Mouse (Mus musculus) naive thymus-derived CD4-positive, alpha-beta T cell, adult 2 months (primary cell): ENCODE measurements around the gene Lyrm4.
A peak's percentile ranks its signal among the peaks of the same experiment; 100 is the strongest.

Experiments
- DNase-seq: peaks from one replicate; pipeline ENCODE4 v3.0.0-alpha.2; 2011; ENCODE audit warnings: low read depth

Gene Lyrm4

DNA sequence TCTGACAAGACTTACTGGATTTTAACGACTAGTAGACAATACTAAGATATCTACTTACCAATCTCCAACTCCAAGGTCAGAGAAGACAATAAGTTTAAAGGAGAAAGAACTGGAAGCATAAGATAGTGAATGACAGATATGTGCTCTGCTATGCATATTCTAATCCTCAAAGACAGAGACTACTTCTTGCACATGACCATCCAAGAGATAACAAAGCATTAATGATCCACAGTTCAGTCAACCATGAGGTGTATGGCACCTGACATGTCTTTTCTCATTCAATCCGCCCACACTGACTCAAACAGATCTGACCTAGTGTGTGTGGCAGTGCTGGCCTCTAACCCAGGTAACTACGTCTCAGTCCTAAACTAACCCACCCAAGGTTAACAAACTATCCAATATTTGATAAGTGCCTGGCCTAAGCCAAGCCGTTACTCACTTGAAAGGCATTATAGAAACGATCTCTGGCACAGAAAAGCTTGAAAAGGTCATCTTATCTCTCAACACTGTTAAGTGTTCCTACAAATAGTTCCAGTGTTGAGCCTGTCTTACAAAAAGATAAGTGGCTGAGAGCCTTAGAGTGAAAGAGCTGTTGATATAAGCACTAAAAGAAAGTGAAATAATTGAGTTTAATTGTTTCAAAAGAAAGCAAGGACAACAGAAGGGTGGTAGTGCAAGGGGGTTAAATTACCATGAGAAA is 20.5 kb downstream of the Lyrm4 start:
- DNase-seq = no peak

DNA sequence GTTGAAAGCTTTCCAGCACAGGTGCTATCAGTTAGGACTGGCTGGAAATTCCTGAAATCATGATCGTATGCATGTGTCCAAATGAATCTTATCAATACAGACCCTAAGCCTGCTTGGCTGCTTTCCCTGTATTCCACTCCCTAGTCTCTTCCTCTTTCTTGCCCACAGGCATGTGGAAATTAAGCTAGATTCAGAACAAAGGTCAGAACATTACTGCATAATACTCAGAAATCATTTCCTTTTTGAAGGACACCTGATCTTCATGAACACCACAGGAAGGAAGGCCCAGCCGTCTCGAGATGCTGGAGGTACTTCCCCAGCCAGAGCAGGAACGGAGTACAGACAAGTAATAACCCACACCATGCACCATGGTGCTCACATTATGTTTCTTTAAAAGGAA is 29.2 kb downstream of the Lyrm4 start:
- no peak for DNase-seq

DNA sequence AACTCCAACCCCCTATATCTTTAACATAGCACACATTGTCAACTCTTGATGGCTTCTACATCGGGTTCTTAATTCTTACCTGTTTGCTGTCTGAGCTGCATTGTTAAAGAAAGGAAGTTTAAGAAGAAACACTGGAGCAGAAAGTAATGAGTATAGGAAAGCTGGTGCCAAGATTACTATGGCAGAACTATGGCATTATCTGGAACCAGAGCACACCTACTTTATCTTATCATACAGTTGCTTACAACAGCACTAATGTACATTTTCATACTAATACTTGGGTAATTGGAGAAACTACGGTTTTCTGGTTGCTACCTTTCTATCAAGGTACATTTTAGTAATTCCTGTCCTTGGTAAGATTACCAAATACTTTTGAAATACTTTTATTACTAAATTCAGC is 29.9 kb downstream of the Lyrm4 start:
- no peak for DNase-seq

DNA sequence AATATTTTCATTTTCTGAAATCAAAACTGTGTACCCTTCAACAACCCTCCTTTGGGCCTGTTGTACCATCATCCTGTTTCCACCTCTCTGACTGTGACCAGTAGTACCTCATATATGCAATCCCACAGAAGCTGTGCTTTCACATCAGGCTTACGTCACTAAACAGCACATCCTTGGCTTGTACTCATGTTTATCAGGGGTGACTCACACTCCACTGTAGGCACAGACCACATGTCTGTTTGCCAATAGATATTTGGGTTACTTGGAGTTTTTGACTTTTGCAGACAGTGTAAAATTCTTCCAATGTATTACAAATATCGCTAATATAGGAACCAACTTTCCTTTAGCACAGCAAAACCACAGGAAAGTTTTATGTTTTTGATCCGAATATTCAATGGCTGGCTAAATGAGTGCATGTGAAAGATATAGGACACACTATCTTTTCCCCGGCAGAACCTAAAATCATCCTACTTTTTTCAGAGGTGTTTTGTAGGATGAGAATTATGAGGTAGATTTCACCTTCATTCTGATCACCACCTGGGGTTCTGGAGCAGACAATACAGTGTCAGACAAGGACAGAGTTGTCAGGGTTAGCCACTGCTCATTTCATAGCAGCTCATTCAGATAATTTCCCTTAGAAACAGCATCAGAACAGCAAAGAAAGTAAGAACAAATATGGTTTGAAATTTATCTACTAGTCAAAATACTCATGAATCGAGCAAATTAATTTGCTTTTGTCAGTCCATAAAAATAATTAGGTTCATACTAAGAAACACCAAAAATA is 30.5 kb downstream of the Lyrm4 start:
- no peak for DNase-seq

DNA sequence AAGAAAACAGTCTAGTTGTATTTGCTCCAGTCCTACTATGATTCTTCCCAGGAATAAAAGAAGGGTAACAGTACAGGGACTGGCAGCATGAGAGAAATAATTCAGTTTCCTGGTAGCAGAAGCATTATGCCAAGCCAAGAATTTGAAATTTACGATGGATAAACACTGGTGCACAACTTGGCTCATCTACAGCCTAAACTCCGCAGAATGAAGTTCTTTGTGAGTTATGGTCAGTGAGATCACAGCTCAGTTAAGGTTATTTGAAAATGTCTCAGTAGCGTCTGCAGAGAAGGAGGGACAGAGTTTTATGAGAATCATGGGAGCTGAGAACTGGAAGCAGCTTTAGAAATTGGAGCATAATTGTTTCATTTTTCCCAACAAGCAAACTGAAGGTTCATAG is 31.4 kb downstream of the Lyrm4 start:
- no peak for DNase-seq

DNA sequence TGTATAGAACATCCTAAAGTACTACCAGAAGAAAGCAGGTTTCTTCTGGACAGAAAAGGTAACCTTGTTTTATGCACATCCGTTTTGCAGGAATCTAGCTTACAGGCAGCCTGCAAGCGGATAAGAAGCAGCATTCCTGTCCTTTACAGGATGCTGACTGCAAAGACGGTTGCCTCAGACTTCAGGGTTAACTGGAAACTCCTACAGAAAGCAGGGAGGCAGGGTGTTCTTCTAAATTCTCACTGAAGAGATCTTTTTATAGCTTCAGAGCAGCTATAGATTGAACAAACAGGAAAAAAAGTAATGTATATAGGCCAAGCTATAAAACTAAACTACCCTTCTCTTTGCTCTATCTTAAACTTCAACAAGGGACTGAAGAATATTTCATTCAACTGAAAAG is 32.6 kb downstream of the Lyrm4 start:
- DNase-seq = no peak

DNA sequence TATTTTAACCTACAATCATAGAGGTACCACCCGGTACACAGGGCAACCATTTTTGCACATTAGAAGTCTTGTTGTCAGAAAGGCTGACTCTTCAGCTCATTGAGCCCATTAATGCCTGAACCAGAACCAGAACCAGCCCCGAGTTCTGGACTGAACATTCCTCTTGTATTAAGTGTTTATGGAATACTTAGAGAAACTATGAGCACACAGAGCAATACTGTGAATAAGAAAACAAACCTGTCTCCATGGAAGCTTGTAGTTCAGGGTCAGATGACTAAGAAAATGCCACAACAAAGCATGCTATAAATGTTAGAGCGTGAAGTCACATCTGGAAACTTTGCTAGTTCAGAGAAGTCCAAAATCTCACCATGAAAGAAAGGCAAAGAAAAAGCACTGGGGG is 35.7 kb downstream of the Lyrm4 start:
- no peak for DNase-seq

DNA sequence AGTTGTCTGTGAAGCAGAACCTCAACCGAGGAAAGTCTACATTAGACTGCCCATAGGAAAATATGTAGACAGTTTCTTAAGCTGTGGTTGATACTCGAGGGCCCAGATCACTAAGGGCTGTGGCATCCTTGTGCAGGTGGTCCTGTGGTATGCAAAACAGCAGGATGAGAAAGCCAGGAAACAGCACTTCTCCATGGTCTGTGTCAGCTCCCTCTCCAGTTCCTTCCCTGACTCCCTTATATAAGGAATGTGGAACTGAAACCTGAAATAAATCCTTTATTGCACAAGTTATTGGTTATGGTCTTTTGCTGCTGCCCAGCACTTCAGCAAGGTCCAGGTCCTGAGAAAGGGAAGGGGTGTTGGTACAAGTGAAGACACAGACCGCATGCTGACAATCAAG is 42.8 kb downstream of the Lyrm4 start:
- no peak for DNase-seq

DNA sequence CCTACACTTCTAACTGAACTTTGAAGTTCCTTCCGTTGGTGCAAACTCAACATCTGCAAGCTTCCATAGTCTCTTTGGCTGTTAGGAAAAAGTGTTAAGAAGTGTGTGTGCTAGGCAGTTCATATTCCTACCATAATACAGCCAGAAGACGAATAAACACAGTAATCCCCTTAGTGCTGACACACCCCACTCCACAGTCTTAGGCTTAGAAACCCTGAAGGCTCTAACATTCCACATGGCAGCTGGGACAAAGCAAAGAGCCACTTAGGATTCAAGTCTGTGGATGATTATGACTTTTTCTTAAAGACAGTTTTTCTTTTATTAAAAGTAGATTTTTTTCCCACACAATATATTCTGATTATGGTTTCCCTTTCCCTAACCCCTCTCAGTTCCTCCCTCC is 50.6 kb downstream of the Lyrm4 start:
- DNase-seq = no peak

DNA sequence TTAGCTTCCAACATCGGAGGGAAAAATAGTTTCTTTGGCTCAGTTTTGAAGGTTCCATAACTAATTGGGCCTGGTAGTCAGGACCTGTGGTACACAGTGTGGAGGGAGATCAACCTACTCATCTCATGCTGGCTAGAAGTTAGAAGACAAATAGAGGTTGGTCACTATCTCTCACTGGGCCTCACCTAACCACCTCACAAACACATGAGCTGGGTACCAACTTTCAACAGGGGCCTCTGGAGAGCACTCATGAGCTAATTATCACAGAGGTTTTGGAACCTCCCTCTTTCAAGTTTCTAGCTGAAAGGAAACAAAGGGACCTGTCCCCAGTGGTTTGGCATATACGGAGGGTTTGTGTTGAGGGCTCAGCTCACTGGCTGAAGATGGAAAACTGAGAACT is 59.8 kb downstream of the Lyrm4 start:
- DNase-seq = no peak

DNA sequence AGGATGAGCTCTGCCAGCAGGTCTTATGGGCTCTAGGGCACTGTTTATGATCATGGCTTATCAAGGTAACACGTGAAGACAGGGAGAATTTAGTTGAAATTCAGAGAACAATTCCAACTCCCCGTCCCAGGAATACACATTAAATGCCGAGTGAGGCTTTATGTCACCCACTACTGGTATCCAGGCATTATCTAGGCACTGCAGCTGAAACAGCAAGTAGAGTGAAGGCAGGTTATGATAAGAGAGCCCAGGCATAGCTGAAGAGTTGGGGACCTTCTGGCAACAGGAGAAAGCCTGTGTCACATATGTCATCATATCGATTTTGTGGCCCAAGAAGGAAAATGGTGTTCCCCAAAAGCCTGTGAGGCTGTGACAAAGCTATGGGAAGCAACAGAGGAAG is 60.4 kb downstream of the Lyrm4 start:
- no peak for DNase-seq

DNA sequence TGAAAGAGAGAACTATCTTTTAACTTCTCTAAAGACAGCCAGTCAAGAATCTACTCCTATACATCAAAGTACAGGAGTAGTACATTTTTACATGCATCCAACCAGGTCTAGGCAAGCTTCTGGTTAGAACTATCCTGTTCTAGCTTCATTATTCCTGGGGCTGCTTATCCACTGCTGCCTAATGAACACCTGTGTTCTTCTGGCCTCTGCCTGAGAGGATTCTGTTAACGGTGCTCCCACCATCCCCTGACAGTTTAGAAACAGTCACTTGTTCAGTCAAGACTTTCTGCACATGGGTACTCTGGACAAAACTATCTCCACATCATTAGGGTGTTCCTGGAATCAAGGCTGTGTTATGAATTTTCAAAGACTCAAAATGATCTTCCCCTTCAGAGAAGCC is 60.8 kb downstream of the Lyrm4 start:
- DNase-seq = no peak

DNA sequence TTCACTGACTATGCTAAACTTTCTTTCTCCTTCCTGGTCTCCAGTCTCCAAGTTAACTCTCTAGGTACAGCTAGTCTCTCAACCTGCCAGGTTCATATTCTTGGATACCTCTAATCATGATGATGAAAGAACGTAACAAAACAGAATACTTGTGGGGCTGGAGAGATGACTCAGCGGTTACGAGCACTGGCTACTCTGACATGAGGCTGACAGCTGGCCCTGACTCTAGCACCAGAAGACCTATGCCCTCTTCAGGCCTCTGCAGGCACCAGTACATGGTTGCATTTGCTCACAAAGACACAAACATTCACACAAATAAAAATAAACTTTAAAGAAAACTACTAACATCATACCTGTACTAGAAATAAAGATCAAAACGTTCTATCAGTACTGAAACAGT is 81.8 kb downstream of the Lyrm4 start:
- DNase-seq = no peak

DNA sequence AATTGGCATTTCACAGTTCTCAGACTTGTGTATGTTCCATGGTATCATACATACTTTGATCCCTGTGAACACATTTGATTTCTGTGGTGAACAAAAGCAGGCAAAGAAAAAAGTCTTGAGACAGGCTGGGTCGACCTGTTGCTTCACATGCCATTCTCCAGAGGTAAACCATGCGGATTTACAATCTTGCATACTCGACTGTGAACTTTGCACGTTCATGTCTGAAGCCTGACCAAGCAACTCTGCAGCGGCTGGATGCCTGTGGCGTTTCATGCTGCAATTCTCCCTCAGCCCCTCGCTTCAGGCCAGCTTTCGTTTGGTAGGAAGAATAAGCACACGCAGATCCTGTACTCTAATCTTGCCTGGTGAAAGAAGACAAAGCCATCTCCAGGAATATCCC is 85.4 kb downstream of the Lyrm4 start:
- no peak for DNase-seq

DNA sequence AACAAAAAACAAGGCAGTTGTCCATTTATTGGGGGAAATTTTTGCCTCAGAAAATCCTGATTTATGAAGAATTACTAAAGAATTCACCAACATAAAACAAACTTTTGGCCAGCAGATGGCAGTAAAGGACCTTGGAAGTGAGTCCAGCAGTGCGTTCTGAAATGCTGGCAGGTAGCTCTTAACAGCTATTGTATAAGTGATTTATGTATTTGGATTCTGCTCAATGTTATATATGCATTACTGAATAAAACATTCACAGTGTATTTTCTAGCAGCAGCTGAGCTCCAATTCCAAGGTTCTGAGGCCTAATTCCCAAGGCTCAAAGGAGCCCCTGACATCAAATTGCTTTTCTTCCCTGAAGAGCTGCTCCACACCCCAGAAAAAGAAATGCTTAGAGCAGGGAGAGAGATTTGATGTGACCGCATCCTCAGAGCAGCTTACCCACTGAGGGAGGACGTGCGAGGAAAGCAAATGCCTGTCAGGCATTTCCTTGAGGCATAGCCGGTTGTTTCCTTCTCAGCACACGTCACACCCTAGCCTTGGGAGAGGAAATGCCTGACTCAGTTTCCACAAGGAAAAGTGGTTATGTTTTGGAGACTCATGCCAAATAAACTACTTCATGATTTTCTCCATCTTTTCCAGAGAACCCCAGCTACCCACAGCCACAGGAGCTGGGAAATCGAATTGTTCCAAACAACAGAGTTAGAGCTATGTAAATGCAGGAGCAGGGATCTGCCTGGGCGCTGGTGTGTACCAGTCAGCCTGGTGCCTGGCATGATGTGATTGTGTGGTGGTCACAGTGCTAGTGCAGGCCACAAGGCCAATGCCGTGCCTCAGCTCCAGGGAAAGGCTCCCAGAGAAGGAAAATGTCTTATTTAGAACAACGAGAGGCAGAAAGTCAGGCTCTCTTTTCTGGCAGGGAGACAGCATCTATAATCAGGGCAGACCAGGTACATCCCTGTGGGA is 97.7 kb downstream of the Lyrm4 start:
- DNase-seq = peak; percentile 79

DNA sequence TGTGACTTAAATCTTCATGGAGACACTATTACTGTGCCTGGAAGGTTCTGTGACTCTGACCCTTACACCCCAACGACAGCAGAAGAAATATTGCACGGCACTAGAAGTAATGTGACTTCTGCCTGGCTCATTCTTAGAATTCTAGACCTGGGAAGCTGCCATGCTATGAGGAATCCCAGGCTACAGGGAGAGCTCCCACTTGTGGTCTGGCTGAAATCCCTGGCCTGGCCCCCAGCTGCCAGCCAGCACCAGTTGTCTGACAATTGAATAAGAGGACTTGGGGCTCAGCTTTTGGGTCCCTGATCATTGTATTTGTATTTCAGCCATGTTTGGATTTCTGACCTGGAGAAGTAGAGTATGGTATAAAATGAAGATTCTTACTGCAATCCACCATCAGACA is 99.3 kb downstream of the Lyrm4 start:
- no peak for DNase-seq

DNA sequence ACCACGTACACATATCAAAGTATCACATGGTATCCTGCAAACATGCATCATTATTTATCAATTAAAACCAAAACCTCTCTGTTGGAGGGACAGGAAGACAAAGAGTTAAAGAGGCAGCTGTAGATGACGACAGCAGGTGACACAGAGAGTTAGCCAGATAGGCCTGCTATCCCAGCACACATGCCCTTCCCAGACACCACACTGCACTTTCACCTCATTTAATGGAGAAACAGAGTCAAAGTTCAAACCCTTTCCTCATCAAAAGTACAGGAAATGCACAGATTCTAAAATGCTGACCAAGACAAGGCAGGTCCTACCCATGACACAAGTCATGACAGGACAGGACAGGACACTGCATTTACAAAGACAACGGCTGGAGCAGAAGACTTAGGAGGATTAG is 101.7 kb downstream of the Lyrm4 start:
- DNase-seq = no peak

DNA sequence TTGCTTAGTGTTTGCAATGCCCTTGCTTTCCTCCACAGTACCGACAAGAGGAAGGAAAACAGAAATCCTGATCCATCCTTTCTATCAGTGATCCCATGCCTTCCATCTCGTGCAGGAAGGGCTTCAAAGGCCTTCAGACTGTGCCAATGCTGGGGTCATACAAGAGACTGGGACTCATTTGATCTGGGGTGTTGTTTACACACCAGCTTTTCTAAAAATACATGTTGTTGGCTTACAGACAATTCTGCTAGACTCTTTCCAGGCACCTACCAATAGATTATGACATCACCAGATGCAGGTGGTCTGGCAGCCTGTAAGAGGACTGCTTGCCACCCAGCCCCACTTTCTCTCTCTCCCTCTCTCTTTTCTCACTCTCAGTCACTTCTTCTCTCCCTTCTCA is 107.3 kb downstream of the Lyrm4 start:
- no peak for DNase-seq

DNA sequence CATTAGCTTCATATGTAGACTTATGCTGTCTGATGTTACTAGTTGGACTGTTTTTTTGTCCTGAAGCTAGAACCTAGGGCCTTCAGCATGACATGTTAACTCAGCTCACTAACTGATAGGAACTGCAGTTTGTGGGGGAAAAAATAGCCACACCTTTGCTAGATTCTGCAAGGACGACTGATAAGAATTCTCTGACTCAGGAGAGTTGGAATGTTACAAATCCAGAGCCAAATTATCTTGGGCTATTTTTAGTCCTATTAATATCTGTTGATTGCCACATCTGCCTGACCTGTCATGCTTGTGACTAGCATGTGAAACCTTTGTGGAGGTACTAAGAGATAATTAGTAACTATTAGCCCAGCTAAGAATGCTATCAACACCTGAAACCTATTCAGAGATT is 116.5 kb downstream of the Lyrm4 start:
- DNase-seq = no peak

DNA sequence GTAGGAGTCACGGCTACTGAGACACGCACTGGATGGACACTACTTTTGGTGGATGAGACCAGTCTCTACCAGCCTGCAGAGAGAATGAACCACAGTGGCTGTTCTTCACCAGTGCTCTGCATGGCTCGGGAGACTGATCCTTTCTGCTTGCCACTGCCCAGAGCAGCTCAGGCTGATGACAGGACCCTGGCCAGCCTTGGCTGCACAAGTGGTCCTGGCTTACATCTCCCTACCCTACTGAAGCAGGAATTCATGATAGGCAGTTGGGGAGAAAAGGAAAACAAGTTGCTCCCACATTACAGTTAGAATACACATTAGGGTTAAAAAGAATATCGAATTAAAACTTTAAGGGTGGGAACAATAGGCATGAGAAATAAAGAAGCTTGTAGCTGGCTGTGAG is 119.7 kb downstream of the Lyrm4 start:
- no peak for DNase-seq

DNA sequence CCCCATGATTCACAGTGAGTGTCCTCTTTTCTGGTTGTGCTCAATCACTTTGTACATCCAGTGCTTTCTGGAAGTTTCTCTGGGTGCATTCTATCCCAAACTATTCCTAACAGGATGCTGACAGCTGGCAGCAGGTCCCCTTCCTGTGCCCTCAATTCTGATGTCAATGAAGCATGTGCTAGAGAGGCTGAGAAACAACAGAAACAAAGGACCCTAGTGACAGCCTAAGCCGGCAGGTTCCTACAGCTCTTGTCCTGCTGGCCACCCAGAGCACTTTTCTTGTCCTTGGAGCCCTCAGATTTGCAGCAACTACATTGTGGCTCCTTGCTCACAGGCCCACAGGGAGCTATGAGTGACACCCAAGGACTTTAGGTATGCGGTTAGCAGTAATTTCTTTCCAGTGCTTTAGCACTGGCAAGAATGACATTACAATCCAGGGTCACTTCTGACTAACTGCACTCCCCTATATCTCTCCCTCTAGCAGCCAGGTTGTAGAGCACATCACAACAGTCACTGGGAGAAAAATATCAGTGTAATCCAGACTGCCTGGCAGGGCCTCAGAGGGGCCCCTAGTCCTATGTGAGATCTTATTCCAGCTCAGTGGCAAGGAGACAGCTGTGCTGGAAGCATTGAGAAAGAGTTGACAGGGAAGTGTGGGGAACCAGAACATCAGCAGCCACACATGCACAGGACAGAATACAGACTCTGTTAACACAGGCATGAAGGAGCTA is 121.5 kb downstream of the Lyrm4 start:
- DNase-seq = no peak

DNA sequence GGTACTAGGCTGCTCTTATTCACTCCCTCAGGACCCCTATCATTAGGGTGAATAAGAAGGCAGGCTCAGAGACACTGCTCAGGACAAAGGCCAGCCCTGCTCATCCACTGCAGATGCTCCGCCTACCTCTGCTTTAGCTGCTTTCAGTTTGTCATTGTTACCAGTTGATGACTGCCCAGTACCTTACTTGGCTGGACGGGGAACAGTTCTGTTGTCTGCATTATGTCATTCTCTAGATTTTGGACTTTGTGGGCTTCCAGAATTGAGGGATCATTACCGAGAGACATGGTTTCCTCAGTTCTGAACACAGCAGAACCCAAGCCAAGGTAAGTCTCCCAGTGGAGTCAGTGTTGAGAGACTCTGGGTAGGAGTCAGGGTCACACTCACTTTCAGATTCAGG is 122.1 kb downstream of the Lyrm4 start:
- DNase-seq = no peak
